Mouse (Mus musculus): ENCODE measurements around the gene Smdt1. TPM values are rescaled to one million over a fixed set of nuclear protein-coding genes. Genes with fewer than 3 reads are reported as not detected.

Gene Smdt1
- polyA plus RNA-seq, 1 experiment from 2014 or later = 264 TPM

DNA sequence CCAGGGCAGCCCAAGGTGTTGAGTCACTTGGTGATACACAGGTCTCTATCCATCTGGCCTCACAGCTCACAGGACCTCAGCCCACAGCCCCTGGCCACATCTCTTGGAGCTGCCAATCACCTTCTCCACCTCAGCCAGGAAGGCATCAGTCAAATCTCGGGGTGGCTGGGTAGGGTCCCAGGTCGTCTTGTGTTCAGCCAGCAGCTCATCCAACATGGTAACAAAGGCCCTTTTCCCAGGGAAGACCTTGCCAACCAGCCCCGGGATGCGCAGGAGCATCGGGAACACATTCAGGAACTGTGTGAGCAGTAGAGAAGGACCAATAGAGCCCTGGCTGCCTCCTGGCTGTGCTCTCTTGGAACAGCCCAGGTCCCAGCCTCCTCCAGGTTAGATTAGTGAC, 34.2 kb downstream of the Smdt1 start:
- Histone ChIP-seq H3K4me2 (replicated peaks) (no peak overlapping the region), H3K9me3 (replicated peaks) (no peaks in the 10 kb centered on the region), H3K27me3 (no peaks in the 10 kb centered on the region), H3K9ac (no peak overlapping the region), H3K4me1 (peaks cover 10% of the 10 kb centered on the region), H3K4me3 (replicated peaks) (no peak overlapping the region), H3K36me3 (no peaks in the 10 kb centered on the region), H3K27ac (replicated peaks) (no peak overlapping the region)
- ATAC-seq (ENCODE audit: insufficient number of reproducible peaks, low FRiP score, low TSS enrichment, low read depth) = no peak
- 90% methylated on average over 5 of the region's 5 CpGs for WGBS

GRCm38 (mm10) chr15:82374437-82374836, 35.7 kb downstream of the Smdt1 start:
- Histone ChIP-seq H3K4me2 (replicated peaks) (no peak overlapping the region), H3K27ac (replicated peaks) (no peak overlapping the region), H3K9ac (no peak overlapping the region), H3K4me1 (peaks cover 18% of the 10 kb centered on the region), H3K4me3 (replicated peaks) (no peak overlapping the region), H3K36me3 (no peaks in the 10 kb centered on the region), H3K27me3 (no peaks in the 10 kb centered on the region), H3K9me3 (replicated peaks) (no peaks in the 10 kb centered on the region)
- 74% methylated on average over 5 of the region's 5 CpGs for WGBS
- no peak for ATAC-seq (ENCODE audit: insufficient number of reproducible peaks, low FRiP score, low TSS enrichment, low read depth)

GRCm38 (mm10) chr15:82375855-82376254, 37.1 kb downstream of the Smdt1 start:
- H3K9me3 ChIP-seq (replicated peaks) = no peaks in the 10 kb centered on the region
- 85% methylated on average over 9 of the region's 9 CpGs for WGBS
- H3K4me2 ChIP-seq (replicated peaks) = no peak overlapping the region
- H3K4me1 ChIP-seq = peaks cover 28% of the 10 kb centered on the region
- no peak overlapping the region for H3K4me3 ChIP-seq (replicated peaks)
- H3K9ac ChIP-seq = no peak overlapping the region
- H3K36me3 ChIP-seq = no peaks in the 10 kb centered on the region
- H3K27me3 ChIP-seq = no peaks in the 10 kb centered on the region
- ATAC-seq (ENCODE audit: insufficient number of reproducible peaks, low FRiP score, low TSS enrichment, low read depth) = no peak
- no peak overlapping the region for H3K27ac ChIP-seq (replicated peaks)

GRCm38 (mm10) chr15:82376393-82377138, 37.8 kb downstream of the Smdt1 start:
- H3K4me3 ChIP-seq (replicated peaks) = no peak overlapping the region
- H3K4me2 ChIP-seq (replicated peaks) = no peak overlapping the region
- no peaks in the 10 kb centered on the region for H3K9me3 ChIP-seq (replicated peaks)
- H3K4me1 ChIP-seq = peaks cover 32% of the 10 kb centered on the region
- no peaks in the 10 kb centered on the region for H3K36me3 ChIP-seq
- peak overlapping the region; percentile 71; the same call in 1 of the 2 replicates for H3K27ac ChIP-seq (replicated peaks)
- H3K9ac ChIP-seq = no peak overlapping the region
- WGBS = 48% methylated on average over 17 of the region's 17 CpGs
- ATAC-seq (ENCODE audit: insufficient number of reproducible peaks, low FRiP score, low TSS enrichment, low read depth) = 0 out of 2 replicates have a peak, but pooled peaks have one; percentile 10
- no peaks in the 10 kb centered on the region for H3K27me3 ChIP-seq

DNA sequence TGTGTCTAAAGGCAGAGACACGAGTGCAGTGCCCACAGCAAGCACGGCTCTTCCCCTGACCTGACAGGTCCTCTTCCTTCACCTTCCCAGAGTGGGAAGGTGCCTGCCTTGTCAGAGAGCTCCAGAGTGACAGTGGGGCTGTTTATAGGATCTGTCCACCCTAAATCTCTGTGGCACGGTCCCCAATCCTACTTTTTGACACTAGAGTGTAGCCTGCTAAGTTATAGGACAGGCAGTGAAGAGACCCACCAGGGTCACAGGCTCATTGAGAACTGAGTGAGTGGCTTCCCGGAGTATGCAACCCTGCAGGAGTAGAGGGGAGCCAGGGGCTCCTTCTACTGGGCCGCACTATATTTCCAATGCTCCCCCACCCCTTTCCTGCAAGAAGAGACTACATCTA, 38.9 kb downstream of the Smdt1 start:
- 79% methylated on average over 5 of the region's 5 CpGs for WGBS
- Histone ChIP-seq H3K4me1 (peaks cover 32% of the 10 kb centered on the region), H3K9ac (no peak overlapping the region), H3K9me3 (replicated peaks) (no peaks in the 10 kb centered on the region), H3K27me3 (no peaks in the 10 kb centered on the region), H3K27ac (replicated peaks) (no peak overlapping the region), H3K4me3 (replicated peaks) (no peak overlapping the region), H3K4me2 (replicated peaks) (no peak overlapping the region), H3K36me3 (no peaks in the 10 kb centered on the region)
- no peak for ATAC-seq (ENCODE audit: insufficient number of reproducible peaks, low FRiP score, low TSS enrichment, low read depth)

DNA sequence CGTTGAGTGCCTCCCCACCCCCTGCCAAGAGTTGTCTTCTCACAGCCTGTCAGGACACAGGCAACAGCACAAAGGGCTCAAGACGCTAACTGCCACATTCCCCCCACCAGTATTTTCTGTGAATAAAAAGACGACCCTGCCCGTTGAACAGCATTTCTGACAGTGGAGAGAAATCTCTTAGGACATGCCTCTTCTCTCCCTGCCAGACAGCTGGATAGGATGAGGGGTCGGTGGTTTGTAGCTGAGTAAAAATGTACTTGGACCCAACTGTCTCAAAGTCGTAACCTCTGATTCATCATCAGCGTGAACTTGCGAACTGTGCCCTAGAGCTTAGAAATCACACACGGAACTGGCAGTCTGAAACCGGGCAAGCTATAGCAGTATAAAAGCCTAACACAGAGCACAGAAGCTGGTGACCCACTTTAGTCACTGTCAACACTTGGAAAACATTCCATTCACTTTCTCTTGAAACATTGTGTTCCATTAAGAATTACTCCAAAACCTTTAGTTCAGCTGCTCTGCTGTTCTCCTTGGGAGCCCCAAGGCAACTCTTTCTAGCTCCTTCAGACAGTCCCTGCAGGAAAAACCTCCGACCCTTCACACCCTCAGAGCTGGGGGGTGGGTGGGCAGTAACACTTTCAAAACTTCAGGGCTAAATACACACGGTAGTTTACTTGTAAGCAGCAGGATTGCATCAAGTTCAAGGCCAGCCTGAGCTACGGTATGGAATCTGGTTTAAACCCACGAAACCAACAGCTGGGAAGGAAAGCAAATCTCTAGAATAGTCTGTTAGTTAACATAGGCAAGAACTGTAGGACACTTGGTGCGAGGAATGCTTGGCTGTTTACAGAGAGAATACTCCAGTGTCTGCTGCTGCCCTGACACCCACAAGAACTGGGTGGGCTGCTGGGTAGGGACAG, 39.8 kb downstream of the Smdt1 start:
- Histone ChIP-seq H3K9ac (no peak overlapping the region), H3K4me1 (peaks cover 32% of the 10 kb centered on the region), H3K4me2 (replicated peaks) (peak overlapping the region; percentile 80; the same call in 1 of the 2 replicates), H3K4me3 (replicated peaks) (no peak overlapping the region), H3K27ac (replicated peaks) (0 out of 2 replicates have a peak overlapping the region, but pooled peaks have one; percentile 39), H3K27me3 (no peaks in the 10 kb centered on the region), H3K36me3 (no peaks in the 10 kb centered on the region), H3K9me3 (replicated peaks) (no peaks in the 10 kb centered on the region)
- ATAC-seq (ENCODE audit: insufficient number of reproducible peaks, low FRiP score, low TSS enrichment, low read depth) = no peak
- WGBS = 38% methylated on average over 15 of the region's 15 CpGs

- Histone ChIP-seq H3K27me3 (no peaks in the 10 kb centered on the region), H3K4me1 (peaks cover 32% of the 10 kb centered on the region), H3K9ac (peak overlapping the region; percentile 50), H3K4me3 (replicated peaks) (peak overlapping the region; percentile 57), H3K27ac (replicated peaks) (peak overlapping the region; percentile 89), H3K36me3 (no peaks in the 10 kb centered on the region), H3K4me2 (replicated peaks) (peak overlapping the region; percentile 80), H3K9me3 (replicated peaks) (no peaks in the 10 kb centered on the region)
- ATAC-seq (ENCODE audit: insufficient number of reproducible peaks, low FRiP score, low TSS enrichment, low read depth) = no peak
- WGBS = 26% methylated on average over 7 of the region's 7 CpGs
Observed at GRCm38 (mm10) chr15:82379511-82379870, 40.7 kb downstream of the Smdt1 start.

GRCm38 (mm10) chr15:82379871-82380713, 41.3 kb downstream of the Smdt1 start, which contains the start of gene Cyp2d22:
Cyp2d22 (minus strand) TSS chr15:82380260.
- H3K9ac ChIP-seq = peak within 1 kb of the TSS; percentile 50
- under 1% methylated on average over 19 of the region's 24 CpGs for WGBS
- H3K4me2 ChIP-seq (replicated peaks) = peak within 1 kb of the TSS; percentile 80
- H3K4me3 ChIP-seq (replicated peaks) = peak within 1 kb of the TSS; percentile 57
- H3K4me1 ChIP-seq = peaks cover 32% of the 10 kb centered on the region
- H3K9me3 ChIP-seq (replicated peaks) = no peaks in the 10 kb centered on the region
- no peaks in the 10 kb centered on the region for H3K27me3 ChIP-seq
- H3K36me3 ChIP-seq = no peaks in the 10 kb centered on the region
- peak within 1 kb of the TSS; percentile 89 for H3K27ac ChIP-seq (replicated peaks)
- peak; percentile 84 for ATAC-seq (ENCODE audit: insufficient number of reproducible peaks, low FRiP score, low TSS enrichment, low read depth)

GRCm38 (mm10) chr15:82380714-82381062, 41.9 kb downstream of the Smdt1 start:
- ATAC-seq (ENCODE audit: insufficient number of reproducible peaks, low FRiP score, low TSS enrichment, low read depth) = no peak
- Histone ChIP-seq H3K4me2 (replicated peaks) (peak overlapping the region; percentile 80), H3K9me3 (replicated peaks) (no peaks in the 10 kb centered on the region), H3K27me3 (no peaks in the 10 kb centered on the region), H3K4me3 (replicated peaks) (peak overlapping the region; percentile 57), H3K4me1 (peaks cover 32% of the 10 kb centered on the region), H3K27ac (replicated peaks) (no peak overlapping the region), H3K36me3 (no peaks in the 10 kb centered on the region), H3K9ac (no peak overlapping the region)
- WGBS = 33% methylated on average over 7 of the region's 7 CpGs

DNA sequence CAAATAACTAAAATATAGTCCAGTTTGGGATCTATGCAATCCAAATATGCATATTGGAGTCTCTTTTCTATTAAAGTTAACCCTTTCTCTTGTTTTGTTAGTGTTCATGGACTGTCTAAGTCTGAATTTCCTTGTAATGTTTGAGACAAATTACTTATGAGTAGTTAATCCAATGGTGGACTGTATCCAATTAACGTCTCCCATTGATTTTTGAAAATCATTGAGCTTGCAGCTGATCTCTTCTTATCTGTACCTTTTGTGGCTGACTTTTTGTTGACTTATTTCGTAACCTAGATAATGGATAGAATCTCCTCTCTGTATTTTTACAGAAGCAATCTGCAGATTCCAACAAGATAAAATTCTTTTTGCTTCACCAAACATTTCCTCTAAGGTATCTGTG, 43.7 kb downstream of the Smdt1 start:
- Histone ChIP-seq H3K4me3 (replicated peaks) (no peak overlapping the region), H3K9ac (no peak overlapping the region), H3K36me3 (no peaks in the 10 kb centered on the region), H3K4me2 (replicated peaks) (no peak overlapping the region), H3K27ac (replicated peaks) (no peak overlapping the region), H3K4me1 (peaks cover 21% of the 10 kb centered on the region), H3K9me3 (replicated peaks) (no peaks in the 10 kb centered on the region), H3K27me3 (no peaks in the 10 kb centered on the region)
- WGBS = 85% methylated on average over 2 of the region's 2 CpGs
- ATAC-seq (ENCODE audit: insufficient number of reproducible peaks, low FRiP score, low TSS enrichment, low read depth) = no peak

GRCm38 (mm10) chr15:82385729-82386128, 47.0 kb downstream of the Smdt1 start:
- Histone ChIP-seq H3K27me3 (no peaks in the 10 kb centered on the region), H3K4me1 (0 out of 2 replicates have a peak, but pooled peaks cover 5% of the 10 kb centered on the region), H3K9ac (no peak overlapping the region), H3K36me3 (no peaks in the 10 kb centered on the region), H3K9me3 (replicated peaks) (no peaks in the 10 kb centered on the region), H3K27ac (replicated peaks) (no peak overlapping the region), H3K4me2 (replicated peaks) (no peak overlapping the region), H3K4me3 (replicated peaks) (no peak overlapping the region)
- 93% methylated on average over 2 of the region's 2 CpGs for WGBS
- ATAC-seq (ENCODE audit: insufficient number of reproducible peaks, low FRiP score, low TSS enrichment, low read depth) = no peak

Data from embryonic facial prominence, embryonic 15.5 days (tissue).